Mouse (Mus musculus) lung, embryonic 15.5 days (tissue): ENCODE data around the gene Gm45521. TPM values are rescaled to one million over a fixed set of nuclear protein-coding genes. Genes with fewer than 3 reads are reported as not detected.
A peak's percentile ranks its signal among the peaks of the same experiment; 100 is the strongest.

Experiments
- ATAC-seq: fragments of 200-750 bp; cut with Nextera tagmentation; 2 replicates; pipeline ENCODE4 v1.8.0; 2017; ENCODE audit warnings: moderate number of reproducible peaks, borderline replicate concordance; ENCODE audit not compliant: low FRiP score, low TSS enrichment; ENCODE audit errors: extremely low read depth
- H3K27ac ChIP-seq: fragments of 300-500 bp; sonication (generic); 2 replicates; pipeline ENCODE4 v1.5.1; 2015; ENCODE audit warnings: moderate library complexity, mild to moderate bottlenecking, inconsistent platforms
- H3K27me3 ChIP-seq: fragments of 300-500 bp; sonication (generic); 2 replicates; pipeline ENCODE4 v1.6.1; 2015; ENCODE audit warnings: inconsistent platforms
- H3K36me3 ChIP-seq: fragments of 300-500 bp; sonication (generic); 2 replicates; pipeline ENCODE4 v1.6.1; 2015; ENCODE audit warnings: inconsistent platforms
- H3K4me1 ChIP-seq: fragments of 300-500 bp; sonication (generic); 2 replicates; pipeline ENCODE4 v1.6.1; 2015; ENCODE audit warnings: inconsistent platforms
- H3K4me2 ChIP-seq: fragments of 300-500 bp; sonication (generic); 2 replicates; pipeline ENCODE4 v1.6.1; 2015; ENCODE audit warnings: inconsistent platforms, mild to moderate bottlenecking, moderate library complexity
- H3K4me3 ChIP-seq: fragments of 300-500 bp; sonication (generic); 2 replicates; pipeline ENCODE4 v1.5.1; 2015; ENCODE audit warnings: mild to moderate bottlenecking, inconsistent platforms
- H3K9ac ChIP-seq: fragments of 300-500 bp; sonication (generic); 2 replicates; pipeline ENCODE4 v1.6.1; 2015; ENCODE audit warnings: inconsistent platforms
- H3K9me3 ChIP-seq: fragments of 300-500 bp; sonication (generic); 2 replicates; pipeline ENCODE4 v1.6.1; 2016; ENCODE audit warnings: inconsistent platforms
- WGBS: fragments of 180-500 bp; shearing (Covaris S2); methylation state at CpG from one replicate; pipeline ENCODE4 v1.1.7; 2015; 5-methylcytosine and 5-hydroxymethylcytosine counted together
- polyA plus RNA-seq: library from polyadenylated mRNA; unstranded; fragments of >200 nt; fragmentation: Nextera tagmentation; extraction: Ambion mirVana; gene quantifications from 2 replicates; pipeline ENCODE4 v1.2.1, GENCODE M21; 2015

Gene Gm45521
- not detected in 2 replicates for polyA plus RNA-seq

DNA sequence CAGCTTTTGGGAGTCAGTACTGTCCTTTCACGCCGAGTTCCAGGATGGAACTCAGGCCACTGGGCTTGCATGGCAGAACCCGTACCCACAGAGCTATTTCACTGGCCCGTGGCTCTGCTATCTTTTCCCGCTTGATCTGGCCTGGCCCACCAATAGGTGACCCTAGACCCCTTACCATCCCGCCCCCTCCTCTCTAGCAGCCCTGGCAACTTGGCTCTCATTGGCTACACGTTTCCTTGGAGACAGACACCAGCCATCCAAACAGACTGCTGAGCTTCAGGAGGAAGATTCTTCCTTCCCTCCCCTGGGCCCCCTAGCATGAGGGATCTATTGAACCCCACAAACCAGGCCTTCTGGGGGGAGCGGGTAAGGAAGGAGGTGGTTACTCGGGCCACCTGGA, at the start of gene Gm45521:
Gene Gm45521 (plus strand): TSS at position 240 of the 400 bp plus-strand sequence.
- H3K27me3 ChIP-seq = no peaks in the 10 kb centered on the region
- H3K4me1 ChIP-seq = peaks cover 25% of the 10 kb centered on the region
- H3K4me3 ChIP-seq = no peak within 1 kb of the TSS
- WGBS = 51% methylated on average over 9 of the region's 9 CpGs
- H3K36me3 ChIP-seq = no peaks in the 10 kb centered on the region
- H3K9ac ChIP-seq = no peak within 1 kb of the TSS
- no peak within 1 kb of the TSS for H3K4me2 ChIP-seq
- ATAC-seq = no peak
- no peaks in the 10 kb centered on the region for H3K9me3 ChIP-seq
- no peak within 1 kb of the TSS for H3K27ac ChIP-seq

DNA sequence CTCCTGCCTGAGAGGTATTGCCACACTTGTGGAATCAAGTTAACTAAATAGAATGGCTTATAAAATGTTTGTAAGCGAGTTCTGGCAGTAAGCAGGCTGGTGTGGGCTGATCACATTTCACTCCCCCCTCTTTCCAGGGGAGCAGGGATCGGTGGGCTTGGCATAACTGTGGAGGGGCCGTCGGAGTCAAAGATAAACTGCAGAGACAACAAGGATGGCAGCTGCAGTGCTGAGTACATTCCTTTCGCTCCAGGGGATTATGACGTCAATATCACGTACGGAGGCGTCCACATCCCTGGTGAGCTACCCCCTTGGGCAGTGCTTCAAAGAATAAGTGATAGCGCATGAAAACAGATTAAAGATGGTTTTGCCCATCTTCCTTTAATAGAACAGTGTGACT, 47.6 kb upstream of the Gm45521 start:
- peaks cover 9% of the 10 kb centered on the region for H3K4me1 ChIP-seq
- no peaks in the 10 kb centered on the region for H3K9me3 ChIP-seq
- H3K4me2 ChIP-seq = no peak overlapping the region
- H3K27ac ChIP-seq = no peak overlapping the region
- no peaks in the 10 kb centered on the region for H3K27me3 ChIP-seq
- no peak overlapping the region for H3K4me3 ChIP-seq
- 0 out of 2 replicates have a peak, but pooled peaks have one; percentile 12 for ATAC-seq
- 66% methylated on average over 10 of the region's 10 CpGs for WGBS
- no peak overlapping the region for H3K9ac ChIP-seq
- H3K36me3 ChIP-seq = peaks cover 29% of the 10 kb centered on the region; the same call in 1 of the 2 replicates

DNA sequence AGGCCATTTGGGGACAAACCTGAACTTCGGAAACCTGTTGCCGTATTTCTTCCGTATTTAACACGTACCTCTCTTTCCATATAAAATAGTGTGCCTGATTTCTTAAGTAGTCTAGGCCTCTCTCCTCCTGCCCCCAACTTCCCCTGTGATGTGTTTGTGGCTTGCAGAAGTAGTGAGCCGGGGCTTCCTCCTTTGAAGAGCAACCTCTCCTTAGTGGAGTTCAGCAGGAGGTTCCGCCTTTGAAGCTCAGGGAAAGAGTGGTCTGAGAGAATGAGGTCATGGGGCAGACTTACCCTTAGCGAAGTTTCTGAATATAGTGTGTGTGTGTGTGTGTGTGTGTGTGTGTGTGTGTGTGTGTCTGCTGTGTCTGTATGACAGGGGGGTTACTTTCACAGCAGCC, 43.2 kb upstream of the Gm45521 start:
- 0 out of 2 replicates have a peak, but pooled peaks have one; percentile 10 for ATAC-seq
- Histone ChIP-seq H3K27me3 (no peaks in the 10 kb centered on the region), H3K27ac (no peak overlapping the region), H3K4me1 (peaks cover 14% of the 10 kb centered on the region), H3K4me2 (no peak overlapping the region), H3K9me3 (no peaks in the 10 kb centered on the region), H3K9ac (no peak overlapping the region), H3K4me3 (no peak overlapping the region), H3K36me3 (peaks cover 30% of the 10 kb centered on the region; the same call in 1 of the 2 replicates)
- 50% methylated on average over 7 of the region's 7 CpGs for WGBS

DNA sequence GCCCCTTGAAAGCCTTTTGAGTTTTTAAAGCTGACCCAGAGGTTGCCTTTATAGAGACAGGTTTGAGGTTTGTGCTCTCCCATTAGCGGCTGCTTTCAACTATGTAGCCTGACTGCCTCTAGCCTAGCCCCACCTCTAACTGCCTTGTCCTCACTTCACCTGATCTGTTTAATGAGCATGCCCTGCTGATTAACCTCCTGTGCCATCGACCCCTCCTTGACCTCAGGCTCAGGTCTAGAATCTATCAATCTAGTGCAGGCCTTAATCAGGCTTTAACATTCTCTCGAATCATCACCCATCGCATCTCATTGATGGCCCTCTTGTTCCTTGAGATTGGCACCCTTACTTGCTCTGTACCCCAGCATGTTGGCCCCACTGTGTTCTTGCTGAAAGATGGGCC, 42.6 kb upstream of the Gm45521 start:
- Histone ChIP-seq H3K27me3 (no peaks in the 10 kb centered on the region), H3K9me3 (no peaks in the 10 kb centered on the region), H3K36me3 (peaks cover 31% of the 10 kb centered on the region; the same call in 1 of the 2 replicates), H3K27ac (no peak overlapping the region), H3K4me2 (no peak overlapping the region), H3K4me1 (peaks cover 20% of the 10 kb centered on the region), H3K9ac (no peak overlapping the region), H3K4me3 (no peak overlapping the region)
- no peak for ATAC-seq
- 58% methylated on average over 4 of the region's 4 CpGs for WGBS

DNA sequence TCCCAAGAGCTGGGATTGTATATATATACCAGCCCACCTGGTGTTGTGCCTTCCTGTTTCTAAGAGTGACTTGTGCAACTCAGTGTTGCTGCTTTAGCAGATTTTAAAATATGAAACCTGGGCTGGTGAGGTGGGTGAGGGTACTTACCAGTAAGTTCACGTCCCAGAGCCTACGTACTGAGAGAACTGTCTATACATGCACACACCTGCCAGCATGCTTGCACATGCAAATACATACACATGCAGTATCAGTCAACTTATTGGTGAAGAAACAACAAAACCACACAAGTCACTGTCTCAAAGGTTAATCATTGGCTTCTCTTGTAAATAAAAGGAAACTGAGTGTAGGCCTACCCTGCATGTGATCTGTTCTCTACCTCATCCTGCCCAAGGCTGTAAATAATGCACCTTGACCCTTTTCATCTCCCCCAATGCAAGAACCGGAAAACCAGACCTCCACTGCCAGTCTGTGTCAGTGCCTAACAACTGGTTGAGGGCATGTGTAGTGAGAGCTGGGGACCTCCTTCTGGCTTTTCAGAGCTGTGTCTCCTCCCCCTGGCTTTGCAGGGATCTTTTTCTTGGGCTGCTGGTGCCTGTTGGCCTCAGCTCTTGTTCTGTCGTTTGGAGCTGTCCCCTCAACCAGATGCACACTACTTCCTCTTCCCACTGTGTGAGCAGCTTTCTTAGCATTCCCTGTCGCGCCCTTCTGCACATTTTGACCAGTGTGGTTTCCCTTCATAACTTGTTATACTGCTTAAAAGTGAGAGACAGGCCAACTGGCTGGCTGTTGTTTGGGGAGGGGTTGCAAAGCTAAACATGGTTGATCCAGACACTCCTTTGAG, 38.7 kb upstream of the Gm45521 start:
- no peak overlapping the region for H3K9ac ChIP-seq
- WGBS = 79% methylated on average over 6 of the region's 6 CpGs
- no peaks in the 10 kb centered on the region for H3K27me3 ChIP-seq
- H3K36me3 ChIP-seq = peaks cover 22% of the 10 kb centered on the region; the same call in 1 of the 2 replicates
- H3K27ac ChIP-seq = no peak overlapping the region
- ATAC-seq = no peak
- H3K4me2 ChIP-seq = no peak overlapping the region
- H3K4me1 ChIP-seq = peaks cover 23% of the 10 kb centered on the region
- no peak overlapping the region for H3K4me3 ChIP-seq
- H3K9me3 ChIP-seq = no peaks in the 10 kb centered on the region

DNA sequence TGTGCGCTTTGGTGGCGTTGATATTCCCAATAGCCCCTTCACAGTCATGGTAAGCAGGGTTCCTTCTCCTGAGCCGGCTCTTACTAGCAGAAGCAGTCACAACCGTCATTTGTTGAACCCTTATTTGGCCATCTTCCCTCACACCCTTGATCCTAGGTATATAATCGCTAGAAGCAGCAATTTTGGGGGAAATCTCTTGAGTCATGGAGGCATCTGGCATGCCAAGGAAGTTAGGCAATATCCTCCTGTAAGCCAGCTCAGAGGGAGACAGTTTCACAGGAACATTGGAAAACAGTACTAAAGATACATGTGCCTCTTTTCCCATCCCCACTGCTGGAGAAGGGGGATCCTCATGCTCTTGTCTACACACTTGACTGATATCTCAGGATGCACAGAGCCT, 37.8 kb upstream of the Gm45521 start:
- ATAC-seq = no peak
- H3K36me3 ChIP-seq = peaks cover 27% of the 10 kb centered on the region
- no peak overlapping the region for H3K4me2 ChIP-seq
- no peak overlapping the region for H3K4me3 ChIP-seq
- no peak overlapping the region for H3K9ac ChIP-seq
- peaks cover 23% of the 10 kb centered on the region for H3K4me1 ChIP-seq
- WGBS = 89% methylated on average over 5 of the region's 5 CpGs
- H3K9me3 ChIP-seq = no peaks in the 10 kb centered on the region
- no peaks in the 10 kb centered on the region for H3K27me3 ChIP-seq
- H3K27ac ChIP-seq = peak overlapping the region; percentile 53

DNA sequence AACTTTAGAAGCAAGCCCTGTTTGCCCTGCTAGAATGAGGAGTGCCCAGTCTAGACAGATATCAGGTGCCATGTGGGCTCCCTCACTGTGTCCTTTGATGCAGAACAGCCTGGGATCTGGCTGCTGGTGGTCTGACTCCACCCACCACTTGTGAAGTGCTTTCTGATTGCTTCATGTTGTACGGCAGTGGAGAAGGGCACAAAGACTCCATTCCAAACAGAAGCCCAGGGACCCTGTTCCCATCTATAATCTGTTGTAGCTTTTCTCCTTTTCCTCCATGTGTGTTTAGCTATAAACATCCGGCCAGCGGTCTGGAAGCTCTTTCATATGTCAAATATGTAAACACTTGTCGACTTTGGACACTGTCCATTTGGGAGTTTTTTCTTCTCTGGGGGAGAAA, 37.2 kb upstream of the Gm45521 start:
- no peak overlapping the region for H3K9ac ChIP-seq
- H3K4me2 ChIP-seq = no peak overlapping the region
- H3K4me1 ChIP-seq = peaks cover 23% of the 10 kb centered on the region
- ATAC-seq = peak; percentile 85
- no peaks in the 10 kb centered on the region for H3K9me3 ChIP-seq
- 17% methylated on average over 4 of the region's 4 CpGs for WGBS
- H3K36me3 ChIP-seq = peaks cover 28% of the 10 kb centered on the region
- H3K4me3 ChIP-seq = no peak overlapping the region
- H3K27me3 ChIP-seq = no peaks in the 10 kb centered on the region
- peak overlapping the region; percentile 53 for H3K27ac ChIP-seq

DNA sequence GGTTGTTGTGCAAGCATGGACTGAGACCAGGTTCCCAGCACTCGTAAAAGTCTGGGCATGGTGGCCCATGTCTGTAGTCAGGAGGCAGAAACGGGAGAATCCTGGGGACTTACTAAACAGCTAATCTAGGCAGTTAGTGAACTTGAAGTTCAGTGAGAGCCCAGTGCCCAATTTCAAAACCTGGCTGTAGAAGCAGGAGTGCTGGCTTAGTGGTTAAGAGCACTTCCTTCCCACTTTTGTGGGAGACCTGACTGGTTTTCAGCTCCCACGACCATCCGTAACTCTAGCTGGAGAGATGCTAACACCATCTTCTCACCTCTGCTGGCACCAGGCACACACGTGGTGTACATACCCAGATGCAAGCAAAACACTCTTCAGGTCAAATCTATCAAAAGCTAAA, 35.6 kb upstream of the Gm45521 start:
- Histone ChIP-seq H3K4me1 (peaks cover 23% of the 10 kb centered on the region), H3K9ac (no peak overlapping the region), H3K36me3 (peaks cover 28% of the 10 kb centered on the region), H3K9me3 (no peaks in the 10 kb centered on the region), H3K27ac (no peak overlapping the region), H3K27me3 (no peaks in the 10 kb centered on the region), H3K4me3 (no peak overlapping the region), H3K4me2 (no peak overlapping the region)
- 81% methylated on average over 5 of the region's 5 CpGs for WGBS
- no peak for ATAC-seq

- no peak overlapping the region for H3K4me2 ChIP-seq
- peaks cover 20% of the 10 kb centered on the region for H3K4me1 ChIP-seq
- H3K27ac ChIP-seq = no peak overlapping the region
- no peak for ATAC-seq
- peaks cover 31% of the 10 kb centered on the region for H3K36me3 ChIP-seq
- no peak overlapping the region for H3K9ac ChIP-seq
- no peaks in the 10 kb centered on the region for H3K9me3 ChIP-seq
- no peak overlapping the region for H3K4me3 ChIP-seq
- no peaks in the 10 kb centered on the region for H3K27me3 ChIP-seq
These were observed 33.5 kb upstream of the Gm45521 start for GRCm38 (mm10) chr14:7923635-7924034.

DNA sequence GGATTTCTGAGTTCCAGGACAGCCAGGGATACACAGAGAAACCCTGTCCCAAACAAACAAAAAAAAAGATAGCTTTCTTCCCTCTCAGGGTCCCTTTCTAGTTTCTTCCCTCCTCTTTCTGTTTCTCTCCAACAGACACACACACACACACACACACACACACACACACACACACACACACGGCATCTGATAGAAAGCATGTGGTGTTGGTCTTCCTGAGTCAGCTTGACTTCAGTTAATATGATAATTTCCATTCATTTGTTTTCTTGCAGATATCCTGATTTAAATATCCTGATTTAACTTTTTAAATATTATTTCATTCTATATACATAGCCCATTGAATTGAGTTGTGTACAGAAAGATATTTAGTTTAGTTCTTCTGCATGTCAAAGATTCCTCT, 28.7 kb upstream of the Gm45521 start:
- WGBS = 75% methylated on average over 1 of the region's 1 CpGs
- Histone ChIP-seq H3K27ac (no peak overlapping the region), H3K36me3 (peaks cover 58% of the 10 kb centered on the region), H3K27me3 (no peaks in the 10 kb centered on the region), H3K4me3 (no peak overlapping the region), H3K4me2 (no peak overlapping the region), H3K4me1 (no peaks in the 10 kb centered on the region), H3K9me3 (no peaks in the 10 kb centered on the region), H3K9ac (no peak overlapping the region)
- no peak for ATAC-seq

- WGBS = 78% methylated on average over 7 of the region's 7 CpGs
These were observed 28.1 kb upstream of the Gm45521 start for GRCm38 (mm10) chr14:7929029-7929428.

GRCm38 (mm10) chr14:7932151-7932550, 24.9 kb upstream of the Gm45521 start:
- Histone ChIP-seq H3K4me3 (no peak overlapping the region), H3K4me2 (no peak overlapping the region), H3K4me1 (0 out of 2 replicates have a peak, but pooled peaks cover under 1% of the 10 kb centered on the region), H3K27ac (no peak overlapping the region), H3K9me3 (no peaks in the 10 kb centered on the region), H3K9ac (no peak overlapping the region), H3K27me3 (no peaks in the 10 kb centered on the region), H3K36me3 (peaks cover 54% of the 10 kb centered on the region)
- 95% methylated on average over 4 of the region's 4 CpGs for WGBS
- ATAC-seq = no peak

More at GRCm38 (mm10) chr14:7929029-7929428, 28.1 kb upstream of the Gm45521 start:
- peaks cover 60% of the 10 kb centered on the region for H3K36me3 ChIP-seq
- no peak overlapping the region for H3K4me3 ChIP-seq
- no peak overlapping the region for H3K9ac ChIP-seq
- no peaks in the 10 kb centered on the region for H3K27me3 ChIP-seq
- H3K9me3 ChIP-seq = no peaks in the 10 kb centered on the region
- no peak for ATAC-seq
- H3K4me2 ChIP-seq = no peak overlapping the region
- no peak overlapping the region for H3K27ac ChIP-seq
- H3K4me1 ChIP-seq = no peaks in the 10 kb centered on the region
